Comparison of ENCODE assay signal across 20 mouse cellular contexts in the genomic region with DNA sequence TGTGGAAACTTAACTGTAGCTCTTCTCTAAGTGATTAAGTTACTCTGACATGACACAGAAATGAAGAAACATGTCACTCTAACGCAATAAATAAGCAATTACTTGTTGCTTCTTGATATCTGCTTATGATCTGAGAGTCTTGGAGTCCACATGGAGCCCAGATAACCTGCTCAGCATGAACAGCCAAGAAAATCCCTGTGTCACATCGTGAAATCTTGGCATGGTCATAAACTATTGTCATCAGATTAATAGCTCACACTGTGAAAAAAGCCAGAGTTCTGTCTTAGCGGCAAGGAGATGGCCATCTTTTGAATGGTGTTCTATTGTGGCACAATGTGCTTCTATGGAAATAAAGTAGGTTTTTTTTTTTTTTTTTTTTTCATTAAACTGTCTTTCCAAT.
DNase-seq lines count a peak whose midpoint lies in the region.
"Had no signal": no experiment of that assay in that cellular context is flagged by ENCODE, and none has a peak within 500 bp of the region (broad histone marks: within the 10 kb centered on the region; RNA-seq: fewer than 3 reads in every experiment).

No protein-coding gene starts in this region.

- H3K27me3 ChIP-seq in limb, embryonic 10.5 days (ENCODE audit: low read depth, poor library complexity, severe bottlenecking), result no peaks in the 10 kb centered on the region
- H3K27me3 ChIP-seq: CH12.LX, Patski had no signal

- H3K36me3 ChIP-seq in limb, embryonic 10.5 days, result no peaks in the 10 kb centered on the region
- H3K36me3 ChIP-seq: G1E had no signal

- no peak overlapping the region for H3K27ac ChIP-seq in limb, embryonic 10.5 days

- no peak overlapping the region for H3K4me3 ChIP-seq in limb, embryonic 10.5 days

- 81% methylated on average over 3 of the region's 3 CpGs for WGBS in limb, embryonic 10.5 days

- intact Hi-C loops in heart, postnatal 36 days (cut with DNase I), result no loop called here

- peak; percentile 11 for DNase-seq in MN1 (ENCODE audit: low spot score)
- DNase-seq in fat pad, adult 2 months (ENCODE audit: extremely low read depth, low read depth, low spot score), result peak; percentile 54
- peak; percentile 54 for DNase-seq in gonadal fat pad, adult 2 months (ENCODE audit: low read depth)
- DNase-seq in limb, embryonic 10.5 days (ENCODE audit: low spot score), result no peak
- no peak for DNase-seq in cerebellum, postnatal 36 days
- no peak for DNase-seq in heart, postnatal 36 days
- DNase-seq: adrenal gland, adult 2 months; adrenal gland, adult 8-10 months; adrenal gland, postnatal 10 days; adrenal gland, postnatal 14 days; adrenal gland, postnatal 25 days; adrenal gland, postnatal 36 days; B cell, adult 2 months; cerebellum, adult 11 months; cerebellum, adult 11-12 months; cerebellum, adult 18-20 months; cerebellum, adult 2 months had no signal

- no peaks in the 10 kb centered on the region for H3K4me1 ChIP-seq in limb, embryonic 10.5 days

- no peaks in the 10 kb centered on the region for H3K9me3 ChIP-seq in limb, embryonic 10.5 days (replicated peaks)
- H3K9me3 ChIP-seq: G1E had no signal

Comparison
In these comparisons a context has a peak if more than half of its experiments do, and no peak if none do; other contexts are left out.
1. DNase-seq: peak in MN1 (single experiment), fat pad, adult 2 months (single experiment) and gonadal fat pad, adult 2 months (single experiment); none in limb, embryonic 10.5 days (single experiment), cerebellum, postnatal 36 days (0 of 2) and heart, postnatal 36 days (0 of 2).